Mouse (Mus musculus) liver, embryonic 16.5 days (tissue): Measurements from ENCODE around the gene Wwc1. TPM values are rescaled to one million over a fixed set of nuclear protein-coding genes. Genes with fewer than 3 reads are reported as not detected.

ENCODE experiments used
- ATAC-seq: fragments of 200-750 bp; cut with Nextera tagmentation; 2 replicates; pipeline ENCODE4 v1.8.0; 2017; ENCODE audit warnings: low read depth, mild to moderate bottlenecking, moderate number of reproducible peaks, moderate library complexity
- H3K27ac ChIP-seq: fragments of 300-500 bp; sonication (generic); 2 replicates; pipeline ENCODE4 v1.5.1; 2014; ENCODE audit warnings: mild to moderate bottlenecking, low read length
- H3K27me3 ChIP-seq: fragments of 300-500 bp; sonication (generic); 2 replicates; pipeline ENCODE4 v1.6.1; 2014; ENCODE audit warnings: low read depth, low read length, mixed read lengths; ENCODE audit not compliant: control insufficient read depth, insufficient read depth
- H3K36me3 ChIP-seq: fragments of 300-500 bp; sonication (generic); 2 replicates; pipeline ENCODE4 v1.6.1; 2014; ENCODE audit warnings: mild to moderate bottlenecking; ENCODE audit not compliant: control insufficient read depth, insufficient read depth
- H3K4me1 ChIP-seq: fragments of 300-500 bp; sonication (generic); 2 replicates; pipeline ENCODE4 v1.6.1; 2014; ENCODE audit warnings: low read depth, low read length, mixed read lengths; ENCODE audit not compliant: control insufficient read depth
- H3K4me2 ChIP-seq: fragments of 300-500 bp; sonication (generic); 2 replicates; pipeline ENCODE4 v1.6.1; 2014; ENCODE audit warnings: low read depth, low read length, mixed read lengths
- H3K4me3 ChIP-seq: fragments of 300-500 bp; sonication (generic); 2 replicates; pipeline ENCODE4 v1.5.1; 2014; ENCODE audit warnings: low read depth, mild to moderate bottlenecking, low read length
- H3K9ac ChIP-seq: fragments of 300-500 bp; sonication (generic); 2 replicates; pipeline ENCODE4 v1.6.1; 2014; ENCODE audit warnings: low read depth, low read length
- H3K9me3 ChIP-seq: fragments of 300-500 bp; sonication (generic); replicated peaks from 2 replicates; pipeline ENCODE4 v1.6.1; 2016; ENCODE audit warnings: low read length; ENCODE audit not compliant: control insufficient read depth
- WGBS: fragments of 180-500 bp; shearing (Covaris S2); extraction: QIAGEN DNeasy Blood & Tissue Kit; methylation state at CpG from one replicate; pipeline ENCODE4 v1.1.7; 2014; ENCODE audit not compliant: insufficient replicate concordance; 5-methylcytosine and 5-hydroxymethylcytosine counted together
- polyA plus RNA-seq: library from polyadenylated mRNA; unstranded; fragments of >200 nt; fragmentation: Nextera tagmentation; extraction: Ambion mirVana; gene quantifications from 2 replicates; pipeline ENCODE4 v1.2.1, GENCODE M21; 2015

Wwc1 gene
- polyA plus RNA-seq, 1 experiment from 2014 or later = 1.1 TPM

GRCm38 (mm10) chr11:35963554-35963953 lies 16.8 kb downstream of the Wwc1 start:
- Histone ChIP-seq H3K9ac (no peak overlapping the region), H3K27ac (0 out of 2 replicates have a peak overlapping the region, but pooled peaks have one; percentile 14)
- WGBS = 35% methylated on average over 2 of the region's 2 CpGs

GRCm38 (mm10) chr11:35962431-35962830 lies 17.9 kb downstream of the Wwc1 start:
- ATAC-seq = no peak
- H3K36me3 ChIP-seq = no peaks in the 10 kb centered on the region
- H3K27me3 ChIP-seq = no peaks in the 10 kb centered on the region
- no peak overlapping the region for H3K4me3 ChIP-seq
- 57% methylated on average over 2 of the region's 2 CpGs for WGBS
- H3K4me1 ChIP-seq = no peaks in the 10 kb centered on the region; the same call in none of the 2 replicates
- H3K9ac ChIP-seq = no peak overlapping the region
- H3K27ac ChIP-seq = no peak overlapping the region
- H3K9me3 ChIP-seq = no peaks in the 10 kb centered on the region
- H3K4me2 ChIP-seq = no peak overlapping the region

More at GRCm38 (mm10) chr11:35963554-35963953, 16.8 kb downstream of the Wwc1 start:
- peak; percentile 67; the same call in 1 of the 2 replicates for ATAC-seq
- Histone ChIP-seq H3K36me3 (no peaks in the 10 kb centered on the region), H3K27me3 (no peaks in the 10 kb centered on the region), H3K4me1 (no peaks in the 10 kb centered on the region; the same call in none of the 2 replicates), H3K9me3 (no peaks in the 10 kb centered on the region), H3K4me2 (no peak overlapping the region), H3K4me3 (no peak overlapping the region)

- Histone ChIP-seq H3K27ac (no peak overlapping the region), H3K27me3 (no peaks in the 10 kb centered on the region), H3K4me3 (no peak overlapping the region), H3K4me2 (no peak overlapping the region), H3K9ac (no peak overlapping the region), H3K9me3 (no peaks in the 10 kb centered on the region), H3K4me1 (no peaks in the 10 kb centered on the region; the same call in none of the 2 replicates), H3K36me3 (no peaks in the 10 kb centered on the region)
- no peak for ATAC-seq
- WGBS = 45% methylated on average over 3 of the region's 3 CpGs
Observed at GRCm38 (mm10) chr11:35959270-35959669, 21.1 kb downstream of the Wwc1 start.

- Histone ChIP-seq H3K9me3 (no peaks in the 10 kb centered on the region), H3K4me3 (no peak overlapping the region), H3K36me3 (no peaks in the 10 kb centered on the region), H3K27ac (no peak overlapping the region), H3K4me2 (no peak overlapping the region), H3K9ac (no peak overlapping the region), H3K27me3 (no peaks in the 10 kb centered on the region), H3K4me1 (no peaks in the 10 kb centered on the region; the same call in 1 of the 2 replicates)
- 34% methylated on average over 3 of the region's 3 CpGs for WGBS
- ATAC-seq = no peak
Observed at GRCm38 (mm10) chr11:35955572-35955971, 24.8 kb downstream of the Wwc1 start.

- Histone ChIP-seq H3K4me1 (no peaks in the 10 kb centered on the region), H3K4me3 (no peak overlapping the region)
- 50% methylated on average over 4 of the region's 4 CpGs for WGBS
Observed at GRCm38 (mm10) chr11:35953179-35953578, 27.1 kb downstream of the Wwc1 start.

GRCm38 (mm10) chr11:35951727-35952065 lies 28.6 kb downstream of the Wwc1 start:
- peak overlapping the region; percentile 91 for H3K27ac ChIP-seq
- H3K9me3 ChIP-seq = no peaks in the 10 kb centered on the region
- H3K9ac ChIP-seq = no peak overlapping the region
- no peaks in the 10 kb centered on the region for H3K36me3 ChIP-seq
- peak; percentile 84 for ATAC-seq
- no peaks in the 10 kb centered on the region for H3K4me1 ChIP-seq
- H3K4me2 ChIP-seq = 0 out of 2 replicates have a peak overlapping the region, but pooled peaks have one; percentile 29
- H3K27me3 ChIP-seq = no peaks in the 10 kb centered on the region
- 0 out of 2 replicates have a peak overlapping the region, but pooled peaks have one; percentile 17 for H3K4me3 ChIP-seq
- 27% methylated on average over 4 of the region's 4 CpGs for WGBS

More at GRCm38 (mm10) chr11:35953179-35953578, 27.1 kb downstream of the Wwc1 start:
- Histone ChIP-seq H3K9ac (no peak overlapping the region), H3K27me3 (no peaks in the 10 kb centered on the region), H3K27ac (no peak overlapping the region), H3K36me3 (no peaks in the 10 kb centered on the region), H3K4me2 (no peak overlapping the region), H3K9me3 (no peaks in the 10 kb centered on the region)
- ATAC-seq = no peak

GRCm38 (mm10) chr11:35951058-35951726 lies 29.1 kb downstream of the Wwc1 start:
- H3K4me2 ChIP-seq = peak overlapping the region; percentile 29
- 65% methylated on average over 15 of the region's 15 CpGs for WGBS
- H3K36me3 ChIP-seq = no peaks in the 10 kb centered on the region
- ATAC-seq = peak; percentile 80
- H3K9me3 ChIP-seq = no peaks in the 10 kb centered on the region
- H3K27me3 ChIP-seq = no peaks in the 10 kb centered on the region
- H3K4me1 ChIP-seq = no peaks in the 10 kb centered on the region
- H3K27ac ChIP-seq = peak overlapping the region; percentile 91
- H3K4me3 ChIP-seq = peak overlapping the region; percentile 17; the same call in 1 of the 2 replicates
- no peak overlapping the region for H3K9ac ChIP-seq

GRCm38 (mm10) chr11:35950466-35950865 lies 29.9 kb downstream of the Wwc1 start:
- WGBS = 60% methylated on average over 7 of the region's 7 CpGs
- Histone ChIP-seq H3K4me2 (no peak overlapping the region), H3K36me3 (no peaks in the 10 kb centered on the region), H3K9me3 (no peaks in the 10 kb centered on the region), H3K4me3 (no peak overlapping the region), H3K27ac (peak overlapping the region; percentile 91), H3K4me1 (no peaks in the 10 kb centered on the region), H3K27me3 (no peaks in the 10 kb centered on the region), H3K9ac (no peak overlapping the region)
- ATAC-seq = no peak

GRCm38 (mm10) chr11:35950011-35950410 lies 30.3 kb downstream of the Wwc1 start:
- H3K4me1 ChIP-seq = no peaks in the 10 kb centered on the region
- ATAC-seq = no peak
- H3K4me2 ChIP-seq = no peak overlapping the region
- no peak overlapping the region for H3K9ac ChIP-seq
- no peak overlapping the region for H3K4me3 ChIP-seq
- no peak overlapping the region for H3K27ac ChIP-seq
- H3K27me3 ChIP-seq = no peaks in the 10 kb centered on the region
- no peaks in the 10 kb centered on the region for H3K36me3 ChIP-seq
- no peaks in the 10 kb centered on the region for H3K9me3 ChIP-seq
- 56% methylated on average over 3 of the region's 3 CpGs for WGBS
